Mouse (Mus musculus) gastrocnemius, postnatal 36 days (tissue): Measurements from ENCODE around the gene Aoc1. TPM values are rescaled to one million over a fixed set of nuclear protein-coding genes. Genes with fewer than 3 reads are reported as not detected.
"Not testable (repeated sequence)": the region's sequence is repeated elsewhere in the genome, so short reads cannot be mapped to it uniquely, and the experiment has no call there.

ENCODE experiments used
- DNase-seq, 2 experiments: peaks; one replicate each; pipeline ENCODE4 v3.0.0; 2022
- intact Hi-C: fragments of 180-260 bp; cut with DNase I; formaldehyde crosslinking; loops from one replicate; pipeline ENCODE4 v1.15.1; 2025
- total RNA-seq, 2 experiments: library from RNA; stranded (reverse); gene quantifications; 2 replicates each; pipeline ENCODE4 v1.2.3; 2021

Aoc1 gene
- total RNA-seq, 2 experiments from 2014 or later: not detected

DNA sequence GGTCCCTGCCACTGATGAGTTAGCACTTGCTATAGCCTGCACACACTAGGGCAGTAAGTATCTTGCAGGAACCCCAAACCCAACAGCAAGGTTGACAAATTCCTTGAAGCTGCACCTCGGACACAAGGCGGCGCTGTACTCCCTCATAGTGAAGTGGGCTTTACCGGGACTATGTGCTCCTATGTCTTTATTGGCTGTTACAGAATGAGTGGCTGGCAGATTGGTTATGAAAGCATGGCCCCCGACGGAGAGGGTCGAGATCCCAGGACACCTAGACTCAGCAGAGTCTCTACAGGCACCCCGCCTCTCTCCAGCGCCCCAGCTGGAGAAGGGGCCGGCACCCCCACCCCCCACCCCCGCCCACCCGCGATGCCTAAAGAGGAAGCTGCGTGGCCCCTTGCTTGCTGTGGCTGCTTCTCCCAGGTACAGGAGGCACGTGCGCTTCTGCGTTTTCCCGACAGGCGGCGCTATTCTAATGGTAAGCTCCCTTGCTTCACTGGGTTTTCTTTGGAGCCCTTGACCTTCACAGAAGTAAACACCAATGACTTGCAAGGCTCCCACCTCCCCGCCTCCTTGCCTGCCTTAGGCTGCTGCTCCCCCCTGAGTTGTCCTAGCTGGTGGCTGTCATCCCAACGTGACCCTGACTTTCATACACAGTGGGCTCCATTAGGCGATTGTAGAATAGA lies 12.4 kb upstream of the Aoc1 start:
- intact Hi-C loops: no loop called here

DNA sequence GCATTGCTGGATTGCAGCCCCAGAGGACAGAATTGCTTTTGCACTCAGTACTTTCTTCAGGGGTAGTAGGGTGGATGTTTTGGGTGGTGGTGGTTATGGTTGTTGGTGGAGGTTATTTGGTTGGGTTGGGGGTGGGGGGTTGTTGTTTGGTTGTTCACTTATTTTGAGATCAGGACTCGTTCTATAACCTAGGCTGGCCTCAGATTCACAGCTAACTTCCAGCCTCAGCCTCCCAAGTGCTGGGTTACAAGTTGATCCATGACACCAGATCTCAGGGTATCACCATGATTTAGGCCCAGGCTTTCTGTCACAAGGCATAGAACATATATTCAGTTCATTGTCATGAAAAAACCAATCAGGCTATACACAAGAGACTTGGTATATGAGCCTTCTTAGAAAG lies 11.8 kb upstream of the Aoc1 start:
- no peak for DNase-seq
- intact Hi-C loops: no loop called here

More for the DNA sequence above, 12.4 kb upstream of the Aoc1 start:
- DNase-seq: peak in 1 of 2 experiments; percentile 29

DNA sequence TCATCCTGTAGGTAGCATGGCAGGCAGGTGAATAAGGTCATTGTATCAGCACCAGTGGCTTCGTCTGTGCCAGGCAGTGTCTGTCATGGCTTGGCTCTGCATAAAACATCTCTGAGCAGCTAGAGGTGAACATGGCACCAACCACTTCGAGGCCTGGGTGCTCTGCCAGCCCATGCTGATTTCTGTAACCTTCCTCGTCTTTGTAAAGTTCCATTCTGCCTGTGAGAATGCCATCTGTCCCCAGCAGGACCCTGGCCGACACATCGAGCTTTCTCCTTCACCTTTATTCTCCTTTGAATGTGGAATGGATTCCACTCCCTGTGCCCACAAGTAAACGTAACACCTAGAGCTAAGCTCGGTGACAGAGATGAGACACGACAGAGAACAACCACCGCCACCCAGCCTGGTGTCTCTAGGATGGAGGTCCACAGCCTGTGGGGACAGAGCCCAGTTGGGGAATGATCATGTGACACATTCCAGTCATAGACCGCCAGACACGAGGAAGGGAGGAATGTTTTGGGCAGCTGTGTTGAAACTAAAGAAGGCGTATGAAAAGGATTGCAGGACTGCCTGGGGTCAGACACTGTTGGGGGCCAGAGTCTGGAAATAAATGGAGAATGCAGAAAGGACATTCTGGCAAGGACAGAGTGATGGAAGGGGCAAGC lies 10.9 kb upstream of the Aoc1 start:
- no peak for DNase-seq
- intact Hi-C loops: no loop called here

GRCm38 (mm10) chr6:48862816-48863215 lies 9.9 kb upstream of the Aoc1 start:
- DNase-seq: no peak
- intact Hi-C loops: no loop called here

GRCm38 (mm10) chr6:48863488-48863887 lies 9.2 kb upstream of the Aoc1 start:
- DNase-seq: no peak
- intact Hi-C loops: no loop called here

DNA sequence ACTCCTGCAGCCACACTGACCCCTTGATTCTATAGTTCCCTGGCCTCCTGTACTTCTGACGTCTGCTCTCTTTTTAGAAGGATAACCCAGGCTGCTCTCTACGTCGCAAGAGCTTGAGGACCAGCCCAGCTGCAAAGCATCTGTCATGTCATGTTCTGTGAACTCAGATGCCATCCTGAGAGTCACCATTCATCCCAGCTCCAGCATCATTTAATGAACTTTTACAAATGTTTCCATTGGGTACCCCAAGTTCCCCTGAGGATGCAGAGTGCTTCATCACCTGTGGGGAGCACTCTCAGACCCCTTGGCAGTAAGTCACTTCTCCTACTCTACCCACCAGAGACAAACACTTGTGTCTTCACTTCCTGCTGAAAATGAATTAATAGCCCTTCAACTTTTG lies 8.5 kb upstream of the Aoc1 start:
- intact Hi-C loops: no loop called here
- no peak for DNase-seq

- intact Hi-C loops: no loop called here
- DNase-seq: no peak
Measured at GRCm38 (mm10) chr6:48864723-48865122, 8.0 kb upstream of the Aoc1 start.

GRCm38 (mm10) chr6:48865152-48865745 lies 7.4 kb upstream of the Aoc1 start:
- intact Hi-C loops: no loop called here
- DNase-seq: no peak

- intact Hi-C loops, DNase-seq: not testable (repeated sequence)
Measured at GRCm38 (mm10) chr6:48866355-48866950, 6.2 kb upstream of the Aoc1 start.

- DNase-seq: no peak
- intact Hi-C loops: no loop called here
Measured at GRCm38 (mm10) chr6:48867158-48867557, 5.5 kb upstream of the Aoc1 start.

GRCm38 (mm10) chr6:48869774-48870173 lies 2.9 kb upstream of the Aoc1 start:
- intact Hi-C loops: no loop called here
- no peak for DNase-seq

DNA sequence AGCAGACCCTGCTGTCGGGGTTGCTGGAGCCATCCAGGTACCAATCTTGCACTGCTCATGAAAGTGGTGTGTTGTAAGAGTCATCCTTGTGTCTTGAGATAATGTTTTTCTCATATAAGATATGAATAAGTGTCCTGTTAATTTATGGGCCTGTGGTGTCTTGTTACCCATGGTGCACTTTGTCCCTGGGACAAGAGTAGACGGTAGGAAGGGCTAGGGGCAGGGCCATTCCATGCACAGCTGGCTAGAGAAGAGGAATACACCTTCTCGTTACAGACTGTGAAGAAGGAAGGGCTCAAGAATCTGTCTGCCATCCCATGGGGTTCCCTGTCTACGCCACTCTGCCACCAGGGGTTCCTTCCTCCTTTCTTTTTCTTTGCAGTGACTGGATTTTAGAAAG lies 1.9 kb downstream of the Aoc1 start:
- no peak for DNase-seq
- intact Hi-C loops: no loop called here

DNA sequence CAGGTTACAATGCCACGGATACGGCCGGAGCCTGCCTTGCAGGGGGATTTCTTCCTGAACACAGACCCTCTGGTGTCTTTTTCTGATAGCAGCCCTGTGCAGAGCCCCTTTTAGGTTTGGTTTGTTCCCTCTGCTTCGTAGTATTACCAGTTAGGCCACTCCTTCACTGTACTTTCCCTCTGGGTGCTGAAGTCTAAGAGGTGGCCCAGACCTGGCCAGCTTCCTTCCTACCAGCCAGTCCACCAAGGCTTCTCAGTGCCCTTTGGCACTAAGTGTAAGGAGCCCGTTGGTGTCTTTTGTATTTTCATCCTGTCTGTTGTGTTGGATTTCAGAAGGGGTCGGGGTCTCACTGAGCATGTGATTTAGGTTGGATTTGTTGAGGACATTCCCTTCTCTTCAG lies 2.8 kb downstream of the Aoc1 start:
- intact Hi-C loops: no loop called here
- DNase-seq: no peak

GRCm38 (mm10) chr6:48876510-48877135 lies 3.9 kb downstream of the Aoc1 start:
- intact Hi-C loops: no loop called here
- DNase-seq: no peak

DNA sequence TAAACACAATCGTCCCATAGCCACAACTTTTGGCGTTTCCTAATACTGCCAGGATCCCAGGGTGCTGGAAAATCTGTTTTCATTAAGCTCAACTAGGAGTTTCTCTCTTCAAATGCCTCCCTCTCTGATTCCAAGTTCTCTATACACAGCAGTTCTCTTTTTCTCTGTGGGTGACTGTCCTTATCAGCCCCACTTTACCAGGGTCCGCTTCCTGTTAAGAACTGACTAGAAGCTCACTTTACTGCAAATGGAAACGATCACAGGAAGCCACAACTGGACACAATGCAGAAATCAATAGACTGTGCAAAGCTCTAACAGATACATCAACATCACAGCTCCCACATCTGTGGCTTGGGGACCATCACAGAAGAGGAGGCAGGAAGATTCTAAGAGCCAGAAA lies 21.5 kb downstream of the Aoc1 start:
- DNase-seq: no peak
- intact Hi-C loops: no loop called here

DNA sequence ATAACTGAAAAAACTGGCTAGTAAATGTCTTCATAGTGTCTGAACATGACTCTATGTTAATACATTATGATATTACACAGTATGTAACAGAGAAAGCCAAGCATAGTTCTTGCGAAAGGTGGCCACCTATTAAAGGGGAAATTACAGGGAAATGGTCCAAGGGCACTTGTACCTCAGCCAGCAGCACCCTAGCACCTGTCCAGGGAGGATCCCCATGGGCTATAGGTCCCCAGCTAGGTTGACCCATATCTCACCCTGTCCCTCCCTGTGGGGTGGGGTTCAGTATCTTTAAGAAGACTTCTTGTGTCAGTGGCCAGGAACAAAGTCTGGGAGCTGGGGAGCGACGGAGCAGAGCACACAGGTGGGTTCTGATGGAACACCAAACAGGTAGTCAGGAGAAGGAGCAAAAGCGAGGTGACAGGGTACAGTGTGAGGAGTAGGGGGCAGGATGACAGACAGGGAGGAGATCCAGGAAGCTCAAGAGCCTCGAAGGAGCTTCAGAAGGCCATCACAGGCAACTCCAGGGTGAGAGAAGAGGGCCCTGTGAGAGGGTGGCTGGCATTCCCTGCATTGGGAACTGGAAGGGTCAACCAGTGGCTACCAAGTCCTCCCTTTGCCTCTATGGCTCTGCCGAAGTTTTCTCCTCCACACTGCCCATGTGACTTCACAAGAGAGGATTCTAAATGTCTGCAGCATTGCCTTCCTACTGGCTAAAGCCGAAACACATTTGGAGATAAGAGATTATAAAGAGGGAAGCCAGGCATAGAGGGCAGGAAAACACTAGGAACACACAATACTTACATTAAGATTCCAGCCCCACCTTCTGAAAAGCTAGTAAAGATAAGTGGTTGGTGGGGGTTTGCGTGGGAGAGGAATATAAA lies 22.5 kb downstream of the Aoc1 start:
- no peak for DNase-seq
- intact Hi-C loops: no loop called here

DNA sequence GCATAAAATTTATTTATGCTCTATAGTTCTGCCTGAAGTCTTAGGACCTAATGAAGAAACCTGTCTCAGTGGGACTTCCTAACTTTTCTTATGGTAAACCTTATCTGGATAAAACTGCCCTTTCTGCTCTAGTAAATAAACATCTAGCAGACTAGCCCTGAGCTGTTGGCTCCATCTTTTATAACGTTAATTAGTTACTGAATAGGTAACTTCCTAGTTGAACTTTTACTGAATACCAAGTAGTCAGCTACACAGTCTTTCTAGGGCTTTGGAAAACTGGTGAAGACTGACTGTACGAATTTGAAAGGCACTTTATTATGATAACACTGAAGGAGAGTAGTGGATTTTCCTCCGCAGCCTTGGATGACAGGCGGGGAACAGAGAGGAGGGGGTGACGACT lies 23.2 kb downstream of the Aoc1 start:
- no peak for DNase-seq
- intact Hi-C loops: no loop called here

DNA sequence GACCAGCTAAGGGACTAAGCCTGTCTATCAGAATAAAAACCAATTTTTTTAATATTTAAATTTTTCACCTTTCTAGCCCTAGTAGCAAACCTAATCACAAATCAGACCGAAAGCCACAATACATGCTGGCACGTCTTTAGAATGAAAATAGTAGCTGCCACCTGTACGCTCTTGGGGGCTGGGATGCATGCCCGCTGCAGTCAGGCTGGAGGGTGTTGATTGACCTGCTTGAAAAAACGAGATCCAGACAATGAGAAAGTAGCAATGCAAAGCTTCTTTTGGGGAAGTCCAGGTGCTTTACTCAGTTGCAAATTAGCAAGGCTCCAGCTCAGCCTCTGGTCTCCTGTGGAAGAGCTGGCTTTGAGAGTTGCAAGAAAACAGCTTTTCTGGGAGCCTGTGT lies 24.3 kb downstream of the Aoc1 start:
- intact Hi-C loops: no loop called here
- no peak for DNase-seq

- intact Hi-C loops, DNase-seq: not testable (repeated sequence)
Measured at GRCm38 (mm10) chr6:48901316-48901715, 28.6 kb downstream of the Aoc1 start.
